Mouse (Mus musculus) fat pad, adult 2 months (tissue): ENCODE measurements around the gene Serpine3.

Experiments used
- DNase-seq: peaks from one replicate; pipeline ENCODE4 v3.0.0-alpha.2; 2011; ENCODE audit warnings: low read depth, low spot score; ENCODE audit errors: extremely low read depth

Serpine3 gene

DNA sequence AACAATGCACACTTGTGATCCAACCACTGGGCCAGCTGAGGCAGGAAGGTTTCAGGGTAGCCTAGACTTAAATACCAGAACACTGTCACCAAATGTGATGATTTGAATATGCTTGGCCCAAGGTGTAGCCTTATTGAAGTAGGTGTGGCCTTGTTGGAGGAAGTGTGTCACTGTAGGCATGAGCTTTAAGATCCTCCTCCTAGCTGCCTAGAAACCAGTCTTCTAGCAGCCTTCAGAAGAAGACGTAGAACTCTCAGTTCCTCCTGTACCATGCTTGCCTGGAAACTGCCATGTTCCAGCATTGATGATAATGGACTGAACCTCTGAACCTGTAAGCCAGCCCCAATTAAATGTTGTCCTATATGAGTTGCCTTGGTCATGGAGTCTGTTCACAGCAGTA lies 72.2 kb downstream of the Serpine3 start:
- DNase-seq = no peak
